Mouse (Mus musculus): Measurements from ENCODE around the gene Pygm.

The Pygm gene

GRCm38 (mm10) chr19:6352107-6352505, 32.1 kb upstream of the Pygm start:
- no peak for DNase-seq (ENCODE audit: low read depth, low spot score)

- no peak for DNase-seq (ENCODE audit: low read depth, low spot score)
Observed at GRCm38 (mm10) chr19:6354030-6354429, 30.2 kb upstream of the Pygm start.

DNA sequence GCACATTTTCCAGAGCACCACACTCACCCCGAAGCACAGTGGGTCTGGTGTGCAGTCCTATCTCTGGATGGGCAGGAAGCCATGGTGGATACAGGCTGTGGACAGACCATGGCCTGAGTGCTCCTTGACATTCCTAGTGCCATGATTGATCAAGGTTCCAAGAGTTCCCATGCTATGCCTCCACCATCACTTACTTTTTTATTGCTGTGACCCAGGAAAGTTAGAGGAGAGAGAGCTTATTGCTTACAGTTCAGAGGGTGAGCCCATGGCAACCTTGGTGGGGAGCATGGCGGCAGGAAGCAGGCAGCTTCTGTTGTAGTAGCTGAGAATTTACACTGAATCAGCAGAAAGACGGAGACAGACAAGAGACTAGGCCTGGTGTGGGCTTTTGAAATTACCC, 22.9 kb upstream of the Pygm start:
- no peak for DNase-seq (ENCODE audit: low read depth, low spot score)

DNA sequence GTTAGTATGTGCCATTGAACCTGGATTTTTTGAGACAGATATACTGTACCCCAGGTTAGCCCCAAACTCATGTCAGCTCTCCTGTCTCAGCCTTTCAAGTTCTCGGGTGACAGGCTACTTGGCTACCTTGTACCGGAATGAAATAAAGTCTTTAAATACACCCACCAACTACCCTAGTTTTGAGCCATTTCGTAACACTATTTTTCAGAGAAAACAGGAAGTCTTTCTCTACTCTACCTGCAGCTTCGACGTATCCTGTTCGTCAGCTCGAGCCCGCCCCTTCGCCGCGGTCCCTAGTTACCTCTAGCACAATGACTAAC, 21.1 kb upstream of the Pygm start:
- DNase-seq (ENCODE audit: low read depth, low spot score), result no peak

GRCm38 (mm10) chr19:6363411-6364240, 20.6 kb upstream of the Pygm start, which contains the start of gene Sf1:
TSS of gene Sf1 (plus strand) at chr19:6363690.
- DNase-seq (ENCODE audit: low read depth, low spot score), result peak; percentile 99

DNA sequence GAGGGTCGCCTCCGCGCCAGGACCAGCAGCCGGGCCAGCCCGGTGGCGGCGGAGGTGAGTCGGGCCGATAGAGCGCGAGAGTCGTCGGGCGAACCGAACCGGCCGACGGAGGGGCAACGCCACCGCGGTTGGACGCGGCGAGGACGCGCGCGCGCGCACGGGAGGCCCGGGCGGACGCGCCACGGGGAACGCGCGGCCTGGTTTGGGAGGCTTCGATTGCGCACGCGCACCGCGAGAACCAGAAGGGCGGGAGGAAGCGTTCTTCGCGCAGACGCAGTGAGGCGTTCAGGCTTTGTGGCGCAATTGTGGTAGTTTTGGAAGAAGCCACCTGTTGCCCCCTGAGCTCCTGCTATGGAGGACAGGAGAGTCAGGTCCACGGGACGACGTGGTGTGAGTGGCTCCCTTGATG, 19.9 kb upstream of the Pygm start:
- peak; percentile 85 for DNase-seq (ENCODE audit: low read depth, low spot score)

GRCm38 (mm10) chr19:6364842-6365241, 19.4 kb upstream of the Pygm start:
- no peak for DNase-seq (ENCODE audit: low read depth, low spot score)

- DNase-seq (ENCODE audit: low read depth, low spot score), result no peak
Observed at GRCm38 (mm10) chr19:6370175-6370574, 14.0 kb upstream of the Pygm start.

DNA sequence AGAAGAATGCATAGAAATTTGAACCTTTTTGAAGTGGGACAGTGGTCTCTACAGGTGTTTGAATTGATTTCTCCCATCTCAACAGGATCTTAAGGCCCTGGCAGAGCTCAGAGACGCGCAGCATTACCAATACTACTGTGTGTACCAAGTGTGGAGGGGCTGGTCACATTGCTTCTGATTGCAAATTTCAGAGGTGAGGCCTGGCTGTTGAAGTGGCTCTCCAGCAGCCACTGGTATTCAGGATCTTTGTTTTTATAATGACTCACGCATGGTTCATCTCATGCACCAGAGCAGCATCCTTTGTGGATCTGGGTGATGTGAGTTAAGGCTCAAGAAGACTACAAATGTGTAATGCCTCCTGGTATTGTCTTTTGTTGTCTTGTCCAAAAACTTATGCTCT, 11.8 kb upstream of the Pygm start:
- no peak for DNase-seq (ENCODE audit: low read depth, low spot score)

DNA sequence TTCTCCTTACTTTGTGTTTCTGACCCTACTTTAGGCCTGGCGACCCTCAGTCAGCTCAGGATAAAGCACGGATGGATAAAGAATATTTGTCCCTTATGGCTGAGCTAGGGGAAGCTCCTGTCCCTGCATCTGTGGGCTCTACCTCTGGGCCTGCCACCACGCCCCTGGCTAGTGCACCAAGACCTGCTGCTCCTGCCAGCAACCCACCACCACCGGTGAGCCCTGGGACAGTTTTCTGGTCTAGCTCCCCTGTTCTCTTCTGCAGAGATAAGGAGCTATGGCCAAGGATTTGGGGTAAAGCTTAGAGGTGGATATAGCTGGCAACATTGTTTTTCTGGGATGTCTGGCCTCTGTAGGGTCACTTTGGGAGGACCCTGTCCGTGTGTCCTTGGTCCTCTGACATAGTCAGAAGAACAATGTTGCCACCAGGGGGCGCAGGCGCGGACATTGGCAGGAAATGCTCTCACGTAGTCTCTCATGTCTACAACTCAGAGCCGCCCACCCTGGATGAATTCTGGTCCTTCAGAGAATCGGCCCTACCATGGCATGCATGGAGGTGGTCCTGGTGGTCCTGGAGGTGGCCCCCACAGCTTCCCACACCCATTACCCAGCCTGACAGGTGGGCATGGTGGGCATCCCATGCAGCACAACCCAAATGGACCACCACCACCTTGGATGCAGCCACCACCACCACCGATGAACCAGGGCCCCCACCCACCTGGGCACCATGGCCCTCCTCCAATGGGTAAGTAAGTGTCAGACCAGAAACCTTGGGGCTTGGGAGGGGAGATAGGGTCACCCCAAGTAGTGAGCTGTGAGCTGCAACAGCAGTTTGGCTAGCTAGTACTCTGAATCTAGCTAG, 10.4 kb upstream of the Pygm start:
- DNase-seq (ENCODE audit: low read depth, low spot score), result peak; percentile 48

GRCm38 (mm10) chr19:6374571-6374970, 9.6 kb upstream of the Pygm start:
- DNase-seq (ENCODE audit: low read depth, low spot score), result no peak

DNA sequence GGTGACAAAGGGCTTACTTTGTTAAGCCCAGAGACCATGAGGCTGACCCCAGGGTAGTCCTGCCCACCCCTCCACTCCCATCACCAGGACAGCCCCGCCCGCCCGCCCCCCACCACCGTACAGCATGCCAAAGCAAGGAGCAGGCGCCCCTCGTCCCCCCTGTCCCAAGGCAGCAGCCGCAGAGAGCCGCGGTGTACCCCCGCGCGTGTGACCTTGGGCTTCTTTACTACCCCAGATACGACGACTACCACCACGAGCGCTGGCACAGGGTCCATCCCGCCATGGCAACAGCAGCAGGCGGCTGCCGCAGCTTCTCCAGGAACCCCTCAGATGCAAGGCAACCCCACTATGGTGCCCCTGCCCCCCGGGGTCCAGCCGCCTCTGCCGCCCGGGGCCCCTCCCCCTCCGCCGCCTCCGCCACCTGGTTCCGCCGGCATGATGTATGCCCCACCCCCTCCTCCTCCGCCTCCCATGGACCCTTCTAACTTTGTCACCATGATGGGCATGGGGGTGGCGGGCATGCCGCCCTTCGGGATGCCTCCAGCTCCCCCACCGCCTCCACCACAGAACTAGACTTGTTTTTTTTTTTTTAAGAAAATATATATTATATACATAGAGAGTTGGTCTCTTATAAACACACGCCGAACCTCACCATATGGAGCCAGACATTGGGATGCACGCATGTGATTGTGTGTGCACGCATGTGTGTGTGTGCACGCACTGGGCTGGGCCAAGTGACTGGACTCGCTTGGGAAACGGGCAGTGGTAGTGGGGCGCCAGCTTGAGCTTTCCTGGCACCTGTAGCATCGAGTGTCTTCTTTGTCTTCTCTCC, 8.6 kb upstream of the Pygm start:
- no peak for DNase-seq (ENCODE audit: low read depth, low spot score)

DNA sequence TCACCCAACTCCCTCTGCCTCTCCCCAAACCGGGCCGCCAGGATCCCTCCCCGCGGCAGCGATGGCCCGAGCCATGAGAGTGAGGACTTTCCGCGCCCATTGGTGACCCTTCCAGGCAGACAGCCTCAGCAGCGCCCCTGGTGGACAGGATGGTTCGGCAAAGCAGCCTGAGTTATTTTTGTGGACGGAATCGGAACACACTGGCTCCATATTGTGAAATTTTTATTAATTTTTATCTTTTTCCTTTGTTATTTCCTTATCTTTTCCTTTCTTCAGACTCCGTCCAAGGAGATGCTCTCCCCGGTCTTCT, 8.0 kb upstream of the Pygm start:
- no peak for DNase-seq (ENCODE audit: low read depth, low spot score)

- no peak for DNase-seq (ENCODE audit: low read depth, low spot score)
Observed at GRCm38 (mm10) chr19:6376643-6377042, 7.6 kb upstream of the Pygm start.

GRCm38 (mm10) chr19:6377327-6378040, 6.7 kb upstream of the Pygm start:
- no peak for DNase-seq (ENCODE audit: low read depth, low spot score)

DNA sequence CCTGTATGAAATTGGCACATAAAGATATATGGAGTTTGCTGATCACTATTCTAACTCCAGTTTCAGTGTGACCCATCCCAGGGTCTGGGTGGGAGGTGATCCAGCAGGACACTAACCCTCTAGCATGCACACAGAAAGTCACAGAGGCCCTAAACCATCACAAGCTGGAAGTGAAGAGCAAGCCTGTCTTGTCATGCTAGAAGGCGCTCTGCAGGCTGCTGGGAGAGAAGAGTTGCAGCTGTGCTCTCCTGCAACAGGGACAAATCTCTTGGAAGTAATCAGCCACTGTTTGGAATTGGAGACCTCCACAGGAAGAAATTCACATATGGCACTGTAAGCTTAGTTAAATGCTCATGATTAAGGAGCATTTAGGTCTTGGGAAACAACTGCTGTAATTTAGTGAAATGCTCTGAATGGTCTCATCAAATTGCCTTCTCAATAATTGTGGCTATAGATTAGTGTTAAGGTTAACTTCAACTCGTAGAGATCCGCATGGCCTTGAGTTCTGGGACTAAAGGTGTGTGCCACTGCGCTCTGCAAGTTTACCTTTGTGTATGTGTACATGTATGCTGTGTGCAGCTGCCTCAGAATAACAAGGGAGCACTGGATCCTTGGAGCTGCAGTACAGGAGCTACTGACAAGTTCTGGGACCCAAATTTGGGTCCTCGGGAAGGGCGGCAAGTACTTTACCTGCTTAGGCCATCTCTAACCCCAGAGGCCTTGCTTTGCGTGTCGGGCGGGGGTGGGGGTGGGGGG, 3.6 kb upstream of the Pygm start:
- no peak for DNase-seq (ENCODE audit: low read depth, low spot score)

GRCm38 (mm10) chr19:6381238-6381637, 3.0 kb upstream of the Pygm start:
- no peak for DNase-seq (ENCODE audit: low read depth, low spot score)

GRCm38 (mm10) chr19:6382323-6382924, 1.8 kb upstream of the Pygm start:
- DNase-seq (ENCODE audit: low read depth, low spot score), result no peak

GRCm38 (mm10) chr19:6383470-6383869, 729 bp upstream of the Pygm start:
- no peak for DNase-seq (ENCODE audit: low read depth, low spot score)

DNA sequence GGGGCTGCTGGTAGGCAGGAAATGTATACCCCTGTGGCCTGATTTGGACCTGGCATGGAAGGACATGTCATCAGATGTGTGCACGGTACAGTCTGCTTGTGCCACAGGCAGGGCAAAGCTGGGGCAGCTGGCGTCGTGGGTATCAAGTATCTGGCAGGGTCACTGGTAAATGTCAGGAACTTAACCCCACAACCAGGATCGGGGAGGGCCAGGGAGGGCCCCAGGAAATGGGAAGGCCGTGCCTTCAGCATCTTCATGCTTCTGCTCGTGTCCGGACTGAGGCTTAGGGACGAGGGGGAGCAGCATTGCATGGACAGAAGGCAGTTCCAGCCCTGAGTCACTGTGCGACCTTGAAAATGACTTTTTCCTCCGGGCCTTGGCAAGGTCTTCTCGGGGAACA, 755 bp downstream of the Pygm start:
- DNase-seq (ENCODE audit: low read depth, low spot score), result no peak
